Comparison of ENCODE assay signal across 8 mouse cellular contexts in the genomic region with DNA sequence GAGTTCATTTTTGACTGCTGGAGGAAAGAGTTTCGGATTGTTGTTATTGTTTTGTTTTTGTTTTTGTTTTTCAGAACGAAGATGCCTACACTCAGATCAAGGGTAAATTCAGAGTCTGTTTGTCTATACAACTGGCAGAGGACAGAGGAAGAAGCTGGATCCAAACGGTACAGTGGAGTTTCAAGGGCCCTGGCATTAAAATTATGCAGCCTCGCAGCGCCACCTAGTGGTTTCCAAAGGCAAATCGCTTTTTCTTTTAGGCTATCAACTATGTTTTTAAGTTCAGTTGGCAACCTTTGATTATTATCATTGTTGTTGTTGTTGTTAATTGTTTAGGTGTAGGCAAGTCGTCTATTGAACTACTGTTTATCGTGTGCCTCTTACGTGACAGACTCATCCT. TPM values are rescaled to one million over a fixed set of nuclear protein-coding genes. Genes with fewer than 3 reads are reported as not detected.
A peak's percentile ranks its signal among the peaks of the same experiment; 100 is the strongest.
DNase-seq lines count a peak whose midpoint lies in the region; TF ChIP-seq lines count a peak whose summit lies in the region.

No protein-coding gene starts in this region.

- no peak for TF ChIP-seq CTCF in thymus, adult 2 months (IDR thresholded peaks at IDR 0.05; ENCODE audit: borderline replicate concordance, control insufficient read depth, extremely low read depth, insufficient read depth, low read length, poor library complexity)

- TF ChIP-seq POLR2A in thymus, adult 2 months (IDR thresholded peaks at IDR 0.05; ENCODE audit: control insufficient read depth, extremely low read depth, insufficient read depth, low read length, poor library complexity): no peak

- peaks cover 2% of the 10 kb centered on the region for H3K4me1 ChIP-seq in thymus, adult 2 months (replicated peaks; ENCODE audit: control insufficient read depth, insufficient read depth, low read length)

- no peak overlapping the region for H3K4me3 ChIP-seq in thymus, adult 2 months (ENCODE audit: control insufficient read depth, insufficient read depth, low read length)

- DNase-seq in layer of hippocampus, adult 18-20 months (ENCODE audit: low spot score in 2 of 2): peak; percentile 57 to 78
- DNase-seq in layer of hippocampus, adult 9-11 months: no peak
- DNase-seq in adrenal gland, adult 8-10 months: peak; percentile 47
- DNase-seq in embryo, embryonic 9.5 days (ENCODE audit: extremely low spot score): peak; percentile 74
- peak; percentile 25 for DNase-seq in heart, postnatal 25 days (ENCODE audit: low spot score)
- DNase-seq in left cerebral cortex, postnatal 25 days (ENCODE audit: low spot score in 2 of 2): peak; percentile 58 to 69
- DNase-seq in naive thymus-derived CD4-positive, alpha-beta T cell, adult 2 months (ENCODE audit: low read depth): peak; percentile 91
- peak; percentile 80 for DNase-seq in thymus, adult 2 months

- H3K36me3 ChIP-seq in thymus, adult 2 months (ENCODE audit: control insufficient read depth, insufficient read depth, low read length): no peaks in the 10 kb centered on the region

- WGBS in thymus, adult 2 months: 10% methylated on average over 9 of the region's 9 CpGs

- intact Hi-C loops in heart, postnatal 25 days (cut with DNase I): loop anchor here (2.0 to 5.0 kb wide), 2 partner anchors 71 to 173 kb away; no protein-coding TSS in a partner anchor
- intact Hi-C loops in left cerebral cortex, postnatal 25 days (cut with DNase I): no loop called here

- H3K27ac ChIP-seq in thymus, adult 2 months (ENCODE audit: control insufficient read depth, insufficient read depth, low read length): no peak overlapping the region

- no peaks in the 10 kb centered on the region for H3K27me3 ChIP-seq in thymus, adult 2 months (ENCODE audit: control insufficient read depth, insufficient read depth, low read length)

RNA-seq across cellular contexts. Expression of gene Hist1h4d, which starts 16.6 kb away (rescaled TPM):
- total RNA-seq in layer of hippocampus, adult 18-20 months (2021): 100 to 1,000 TPM; 152 to 153 TPM
- total RNA-seq in adrenal gland, adult 8-10 months (2022): 100 to 1,000 TPM; 116 to 151 (median 145) TPM
- total RNA-seq in heart, postnatal 25 days (2021): 10 to 100 TPM; 54.4 to 63.1 TPM
- 100 to 1,000 TPM; 121 to 160 TPM for total RNA-seq in left cerebral cortex, postnatal 25 days (2021)
- polyA plus RNA-seq in thymus, adult 2 months (2012; rRNA removed): 115 and 120 TPM in 2 replicates

RNA-seq across cellular contexts. Expression of gene Hist1h3d, which starts 22.4 kb away (rescaled TPM):
- total RNA-seq in layer of hippocampus, adult 18-20 months (2021): 10 to 100 TPM; 11.8 to 13.6 TPM
- 1 to 10 TPM; 2.9 to 4.8 (median 3.3) TPM for total RNA-seq in adrenal gland, adult 8-10 months (2022)
- total RNA-seq in heart, postnatal 25 days (2021): 1 to 10 TPM; 3.4 to 3.6 TPM
- total RNA-seq in left cerebral cortex, postnatal 25 days (2021): 10 to 100 TPM in 1 of 2 experiments, 1 to 10 TPM in 1; 7.2 to 10.5 TPM
- 161 and 207 TPM in 2 replicates for polyA plus RNA-seq in thymus, adult 2 months (2012; rRNA removed)

RNA-seq across cellular contexts. Expression of gene Hist1h2be, which starts 23.0 kb away (rescaled TPM):
- total RNA-seq in layer of hippocampus, adult 18-20 months (2021): 10 to 100 TPM; 10.2 to 11.3 TPM
- total RNA-seq in adrenal gland, adult 8-10 months (2022): 10 to 100 TPM; 11.0 to 15.5 (median 13.2) TPM
- total RNA-seq in heart, postnatal 25 days (2021): 10 to 100 TPM; 10.5 to 10.7 TPM
- total RNA-seq in left cerebral cortex, postnatal 25 days (2021): 1 to 10 TPM; 7.4 to 7.7 TPM
- 14.4 and 19.9 TPM in 2 replicates for polyA plus RNA-seq in thymus, adult 2 months (2012; rRNA removed)

RNA-seq across cellular contexts. Expression of gene Hist1h2ad, which starts 23.8 kb away (rescaled TPM):
- total RNA-seq in layer of hippocampus, adult 18-20 months (2021): 1 to 10 TPM; 3.8 to 7.1 TPM
- 1 to 10 TPM; 4.8 to 9.8 (median 5.8) TPM for total RNA-seq in adrenal gland, adult 8-10 months (2022)
- 1 to 10 TPM; 2.4 to 4.8 TPM for total RNA-seq in heart, postnatal 25 days (2021)
- total RNA-seq in left cerebral cortex, postnatal 25 days (2021): 1 to 10 TPM; 9.0 to 9.1 TPM
- 76.8 and 109 TPM in 2 replicates for polyA plus RNA-seq in thymus, adult 2 months (2012; rRNA removed)

RNA-seq across cellular contexts. Expression of gene Hist1h2bf, which starts 24.0 kb away (rescaled TPM):
- total RNA-seq in layer of hippocampus, adult 18-20 months (2021): 10 to 100 TPM; 24.1 to 24.2 TPM
- 10 to 100 TPM; 18.7 to 29.5 (median 23.2) TPM for total RNA-seq in adrenal gland, adult 8-10 months (2022)
- total RNA-seq in heart, postnatal 25 days (2021): 10 to 100 TPM; 16.8 to 17.6 TPM
- total RNA-seq in left cerebral cortex, postnatal 25 days (2021): 10 to 100 TPM; 25.7 to 29.4 TPM
- 277 and 362 TPM in 2 replicates for polyA plus RNA-seq in thymus, adult 2 months (2012; rRNA removed)
